Mouse (Mus musculus) c-Kit-positive CD71-positive TER-119-positive erythroid progenitor cells, embryonic 14.5 days (primary cell): ENCODE results near the gene Gkap1.

ENCODE experiments used
- DNase-seq: peaks from one replicate; pipeline ENCODE4 v3.0.0-alpha.2; 2013; ENCODE audit warnings: low spot score

Gene Gkap1

DNA sequence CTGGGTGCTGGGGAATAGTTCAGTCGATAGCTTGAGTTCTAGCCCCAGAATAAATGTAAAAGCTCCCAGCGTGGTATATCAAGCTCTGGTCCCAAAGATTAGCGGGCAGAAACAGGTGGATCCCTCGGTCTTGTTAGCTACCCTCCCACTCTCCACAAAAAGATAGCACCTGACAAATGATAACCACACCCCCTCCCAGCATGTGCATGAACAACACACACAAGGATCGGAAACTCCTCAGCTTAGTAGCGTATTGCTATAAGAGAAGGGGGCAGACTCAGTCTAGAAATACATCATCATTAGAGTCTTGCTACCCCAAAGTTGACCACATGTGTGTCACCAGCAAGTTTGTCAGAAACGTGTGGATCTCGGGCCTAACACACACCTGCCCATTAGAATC lies at the start of gene Gkap1:
Gkap1 (minus strand) TSS at position 101 of the 400 bp plus-strand sequence.
- no peak for DNase-seq

DNA sequence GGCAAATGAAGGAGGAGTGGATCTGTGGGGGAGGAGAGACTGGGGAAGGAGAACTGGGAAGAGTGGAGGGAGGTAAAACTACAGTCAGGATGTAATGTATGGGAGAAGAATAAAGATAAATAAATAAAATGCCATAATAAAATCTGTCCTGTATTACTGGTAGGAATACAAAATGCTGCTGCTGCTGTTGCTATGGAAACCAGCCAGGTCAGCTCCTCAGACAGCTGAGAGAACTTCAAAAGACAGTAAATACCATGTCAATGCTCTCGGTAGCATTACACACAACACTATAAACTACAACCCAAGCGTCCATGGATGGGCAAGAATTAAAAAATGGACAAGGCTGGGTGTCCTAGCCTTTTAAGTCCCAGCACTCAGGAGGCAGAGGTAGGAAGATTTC lies 42.3 kb upstream of the Gkap1 start:
- DNase-seq: no peak

DNA sequence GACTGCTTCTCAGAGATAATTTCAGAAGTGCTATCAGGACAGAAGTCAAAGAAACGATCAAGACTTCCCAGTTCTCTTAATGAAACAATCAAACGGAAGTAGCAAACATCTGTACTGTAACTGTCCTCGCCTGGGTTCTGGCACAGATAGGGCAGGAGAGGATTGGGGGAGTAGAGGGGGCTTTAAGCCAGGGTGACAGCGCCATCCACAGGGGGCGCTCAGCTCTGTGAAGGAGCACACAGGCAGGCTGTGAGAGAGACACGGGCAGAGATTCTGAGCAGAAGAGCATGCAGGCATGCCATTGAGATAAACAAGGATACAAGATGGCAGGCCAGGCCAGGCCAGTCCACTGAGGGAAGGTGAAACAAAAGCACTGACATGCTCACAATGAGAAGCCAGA lies 39.5 kb upstream of the Gkap1 start:
- DNase-seq: no peak

DNA sequence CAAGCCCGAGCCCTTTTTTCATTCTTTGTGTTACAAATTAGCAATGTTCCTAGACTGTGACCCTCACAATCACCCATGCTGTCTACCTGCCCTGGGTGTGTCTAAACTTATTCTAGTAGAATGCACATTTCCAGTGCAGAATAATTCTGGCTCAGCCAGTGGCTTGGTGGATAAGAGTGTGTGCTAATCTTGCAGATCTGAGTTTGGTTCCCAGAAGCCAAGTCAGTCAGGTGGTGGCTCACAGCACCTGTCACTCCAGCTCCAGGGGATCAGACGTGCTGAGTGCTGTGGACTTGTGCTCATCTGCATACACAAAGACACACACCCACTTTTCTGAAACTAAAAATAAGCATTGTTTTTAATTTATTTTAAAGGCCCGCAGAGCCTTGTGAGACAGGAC lies 38.3 kb upstream of the Gkap1 start:
- no peak for DNase-seq

DNA sequence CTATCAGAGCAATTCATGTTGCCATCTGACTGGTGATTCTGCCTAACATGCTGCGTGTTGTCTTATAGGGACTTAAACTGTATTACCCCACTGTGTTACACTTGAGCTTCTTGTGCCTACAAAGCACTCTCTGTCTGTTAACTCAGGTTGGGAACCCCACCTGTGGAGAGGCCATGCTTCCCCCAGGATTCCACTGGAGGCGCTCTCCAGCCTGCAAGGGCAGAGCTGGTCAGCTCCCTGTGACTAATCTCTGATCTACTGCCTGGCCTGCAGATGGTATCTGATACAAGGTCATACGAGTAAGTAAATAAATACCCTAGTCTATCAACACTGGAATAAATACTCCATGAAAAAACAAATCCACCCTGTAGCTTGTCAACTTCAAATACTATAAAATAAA lies 35.9 kb upstream of the Gkap1 start:
- no peak for DNase-seq

DNA sequence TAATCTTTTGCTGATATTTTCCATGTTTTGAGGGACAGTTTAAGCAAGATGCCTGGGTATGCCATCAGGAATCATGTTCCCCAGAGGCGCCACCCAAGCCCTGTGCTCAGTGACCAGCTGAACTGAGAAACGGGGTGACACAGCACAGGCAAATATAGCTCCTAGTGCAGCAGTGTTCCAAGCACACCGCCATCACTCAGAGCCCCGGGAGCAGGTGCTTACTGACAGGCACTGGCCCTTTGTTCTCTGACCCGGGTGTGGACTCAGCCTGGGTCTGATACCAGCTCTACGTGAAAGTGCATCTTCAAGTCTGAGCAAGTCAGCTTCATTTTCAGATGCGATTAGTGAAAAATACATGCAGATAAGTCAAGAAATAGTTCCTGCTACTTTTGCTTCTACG lies 34.0 kb upstream of the Gkap1 start:
- no peak for DNase-seq

DNA sequence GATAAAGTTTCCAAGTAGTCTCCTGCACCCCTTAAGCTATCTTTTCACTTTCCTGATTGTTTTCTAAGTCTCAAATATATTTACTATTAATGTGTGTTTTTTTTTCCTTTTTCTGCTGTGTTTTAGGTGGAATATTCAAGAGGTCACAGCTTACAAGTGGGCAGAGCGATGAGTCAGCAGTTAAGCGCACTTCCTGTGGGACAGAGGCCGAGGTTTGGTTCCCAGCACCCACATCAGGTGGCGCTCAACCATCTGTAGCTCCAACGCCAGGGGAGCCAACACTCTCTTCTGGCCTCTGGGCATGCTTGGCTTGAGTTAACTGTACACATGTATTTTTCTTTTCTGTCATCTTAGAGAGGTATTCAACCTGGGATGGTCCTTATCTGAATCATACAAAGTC lies 32.0 kb upstream of the Gkap1 start:
- DNase-seq: no peak

DNA sequence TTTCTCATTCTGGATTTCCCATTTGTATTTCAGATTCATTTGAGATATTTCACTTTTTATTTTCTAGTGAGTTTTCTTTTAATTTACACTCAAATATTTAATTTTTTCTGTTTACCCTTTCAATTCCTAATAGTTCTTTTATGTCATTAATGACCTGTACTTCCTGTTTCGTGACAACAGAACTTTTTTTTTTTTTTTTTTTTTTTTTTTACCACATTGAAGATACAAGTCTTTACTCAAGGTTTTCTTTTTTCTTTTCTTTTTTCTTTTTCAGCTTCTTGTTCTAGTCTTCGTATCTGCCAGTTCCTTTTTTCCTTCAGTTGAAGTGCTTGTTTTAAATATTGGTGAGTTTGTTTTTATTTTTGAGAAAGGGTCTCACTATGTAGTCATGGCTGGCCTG lies 29.7 kb upstream of the Gkap1 start:
- DNase-seq: no peak

DNA sequence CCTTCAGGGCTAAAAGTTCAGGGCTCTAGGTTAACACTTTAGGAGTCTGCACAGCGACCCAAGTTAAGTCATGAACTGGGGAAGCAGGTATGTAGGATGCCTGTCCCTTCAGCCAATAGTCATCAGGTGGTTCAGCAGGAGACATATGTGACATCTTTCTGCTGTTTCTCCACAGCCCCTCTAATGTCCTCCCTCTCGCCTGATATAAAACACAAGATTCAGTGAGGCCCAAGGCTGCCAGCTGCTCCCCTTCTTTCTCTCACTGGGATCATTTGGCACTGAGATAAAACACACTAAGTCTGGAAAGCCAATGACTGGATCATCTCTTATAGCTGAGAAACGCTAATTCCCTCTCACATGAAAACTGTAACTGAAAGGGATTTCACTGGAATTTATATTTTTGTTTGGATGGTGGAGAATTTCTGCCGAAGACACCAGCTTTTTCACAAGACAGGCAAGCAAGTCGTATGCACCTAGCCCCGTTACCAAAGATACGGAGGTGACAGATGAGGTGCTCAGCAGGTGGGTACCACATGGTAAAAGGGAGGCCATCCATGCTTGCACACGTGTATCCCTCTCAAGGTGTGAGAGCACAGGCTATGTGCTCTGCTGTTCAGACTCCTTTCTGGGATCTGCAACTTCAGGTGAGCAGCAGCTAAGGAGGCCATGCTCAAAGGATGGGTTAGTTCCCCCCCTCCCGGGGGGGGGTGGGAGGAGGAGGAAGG lies 27.1 kb upstream of the Gkap1 start:
- no peak for DNase-seq

DNA sequence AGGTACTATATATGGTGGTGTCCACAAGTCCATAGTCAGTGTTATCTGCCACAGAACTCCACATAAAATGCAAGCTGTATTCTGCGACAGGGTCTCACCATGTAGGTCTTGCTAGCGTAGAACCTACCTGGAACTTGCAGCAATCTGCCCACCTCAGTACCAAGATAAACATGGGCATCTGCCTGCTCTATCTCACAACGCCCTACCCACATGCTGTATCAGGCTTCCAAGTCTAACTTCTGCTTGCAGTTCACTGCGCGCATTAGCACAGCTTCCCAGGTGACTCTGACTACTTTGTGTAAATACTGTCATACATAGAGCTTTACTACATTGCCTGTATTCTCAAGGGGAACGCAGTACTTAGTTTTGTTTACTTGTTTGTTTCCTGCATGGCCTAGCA lies 26.5 kb upstream of the Gkap1 start:
- DNase-seq: no peak

DNA sequence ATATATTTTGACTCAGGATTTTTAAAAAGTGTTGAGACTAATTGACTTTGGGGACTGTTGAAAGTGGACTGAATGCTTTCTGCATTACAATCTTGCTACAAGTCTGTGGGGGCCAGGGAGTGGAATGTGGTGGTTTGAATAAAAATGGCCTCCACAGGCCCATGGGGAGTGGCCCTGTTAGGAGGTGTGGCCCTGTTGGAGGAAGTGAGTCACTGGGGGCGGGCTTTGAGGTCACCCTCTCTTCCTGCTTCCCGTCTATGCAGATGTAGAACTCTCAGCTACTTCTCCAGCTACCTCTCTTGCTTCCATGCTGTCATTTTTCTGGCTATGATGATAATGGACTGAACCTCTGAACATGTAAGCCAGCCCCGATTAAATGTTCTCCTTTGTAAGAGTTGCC lies 23.3 kb upstream of the Gkap1 start:
- DNase-seq: no peak

DNA sequence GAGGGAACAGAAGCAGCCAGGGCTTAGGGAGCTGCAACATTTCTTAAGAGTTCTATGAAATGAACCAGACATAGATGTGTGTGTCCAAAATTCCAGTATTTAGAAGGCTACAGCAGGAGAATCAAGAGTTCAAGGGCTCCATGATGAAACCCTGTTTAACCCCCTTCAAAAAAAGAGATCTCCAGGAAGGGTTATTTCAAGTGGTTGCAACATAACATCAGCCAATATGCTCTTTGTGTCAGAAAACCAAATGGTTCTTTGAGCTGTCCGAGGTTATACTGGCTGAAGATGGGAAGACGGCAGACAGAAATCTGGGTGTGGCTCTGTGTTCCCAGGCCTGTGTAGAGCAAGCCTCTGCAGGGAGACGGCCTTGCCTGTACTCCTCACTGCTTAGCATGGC lies 20.1 kb upstream of the Gkap1 start:
- DNase-seq: no peak

DNA sequence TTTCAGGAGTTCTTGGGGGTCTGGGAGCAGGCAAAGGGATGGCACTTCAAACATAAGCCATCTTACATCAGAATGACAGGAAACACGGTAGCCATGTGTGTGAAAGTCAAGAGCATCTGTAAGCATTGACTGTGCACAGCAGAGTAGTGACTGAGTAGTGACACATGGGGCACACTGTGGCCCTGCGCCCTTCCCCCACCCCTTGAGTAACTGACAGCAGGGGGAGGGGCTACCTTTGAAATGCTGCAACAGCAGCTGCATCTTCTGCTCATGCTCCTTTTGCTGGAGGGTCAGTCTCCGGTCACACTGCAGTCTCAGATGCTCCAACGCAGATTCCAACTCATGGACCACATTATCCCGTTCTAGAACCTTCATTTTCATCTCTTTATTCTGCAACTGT lies 17.3 kb upstream of the Gkap1 start:
- no peak for DNase-seq

DNA sequence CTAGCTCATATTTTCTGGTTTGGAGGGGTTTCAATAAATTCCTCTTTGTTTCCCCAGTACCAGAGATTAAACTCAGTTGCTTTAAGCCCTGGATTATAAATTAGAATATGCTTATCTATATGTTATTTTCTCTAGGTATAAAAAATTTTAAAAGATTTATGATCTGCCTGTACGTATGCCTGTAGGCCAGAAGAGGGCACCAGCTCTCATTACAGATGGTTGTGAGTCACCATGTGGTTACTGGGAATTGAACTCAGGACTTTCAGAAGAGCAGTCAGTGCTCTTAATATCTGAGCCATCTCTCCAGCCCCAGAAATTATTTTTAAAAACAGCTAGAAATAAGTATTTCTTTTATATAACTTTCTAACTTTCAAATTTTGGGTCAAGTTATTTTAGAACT lies 13.8 kb upstream of the Gkap1 start:
- no peak for DNase-seq

DNA sequence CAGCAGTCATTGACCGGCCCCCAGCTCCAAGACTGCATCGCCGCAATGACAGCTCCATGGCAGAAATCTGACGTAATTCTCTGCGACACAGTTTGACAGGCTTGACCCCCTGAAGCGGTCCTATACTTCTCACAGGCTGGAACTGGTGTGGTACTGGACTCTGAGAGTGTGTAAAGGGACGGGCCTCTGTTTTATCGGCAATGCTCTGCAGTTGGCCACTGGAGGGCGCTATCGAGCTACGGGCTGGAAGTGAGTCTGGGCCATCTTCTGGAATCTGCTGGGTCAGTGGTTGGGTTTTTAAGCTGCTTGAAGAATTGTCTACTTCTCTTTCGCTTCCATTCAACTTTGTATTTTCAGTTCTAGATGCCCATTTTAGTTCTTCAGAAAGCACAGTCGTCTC lies 12.3 kb upstream of the Gkap1 start:
- peak; percentile 75 for DNase-seq

DNA sequence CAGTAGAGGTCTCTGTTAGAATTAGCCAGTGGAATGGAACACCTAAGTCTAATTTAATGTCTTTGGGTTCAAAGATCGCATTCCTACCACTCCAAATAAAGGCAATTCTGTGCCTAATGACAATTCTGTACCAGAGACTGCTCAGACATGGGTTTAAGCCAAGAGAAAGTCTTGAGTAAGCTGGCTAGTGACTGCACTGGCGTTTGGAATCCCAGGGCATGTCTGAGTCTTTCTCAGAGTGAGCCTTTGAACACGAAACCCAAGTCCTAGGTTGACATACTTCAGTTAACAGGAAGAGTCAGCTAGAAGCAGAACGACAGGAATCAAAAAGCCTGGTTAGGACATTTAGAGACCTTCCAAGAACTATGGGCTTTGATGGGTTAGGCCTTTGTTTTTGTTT lies 8.0 kb upstream of the Gkap1 start:
- no peak for DNase-seq

DNA sequence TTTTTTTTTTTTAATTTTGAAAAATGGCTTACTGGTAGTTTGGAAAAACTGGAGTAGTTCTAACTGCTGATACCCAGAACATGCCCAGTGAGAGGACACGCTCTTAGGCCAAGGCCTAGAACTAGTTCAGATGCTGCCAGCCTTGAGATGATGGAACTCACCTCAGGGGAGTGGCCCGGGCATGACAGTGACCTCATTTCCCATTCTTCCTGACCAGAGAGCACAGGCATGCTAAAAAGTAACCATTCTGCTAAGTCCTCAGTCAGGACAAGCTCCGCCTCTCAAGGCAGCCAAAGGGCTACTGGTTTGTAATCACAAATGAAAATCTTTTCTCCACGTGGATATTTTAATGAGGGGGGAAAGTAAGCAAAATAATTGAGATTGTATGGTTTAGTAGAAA lies 6.4 kb upstream of the Gkap1 start:
- DNase-seq: no peak

DNA sequence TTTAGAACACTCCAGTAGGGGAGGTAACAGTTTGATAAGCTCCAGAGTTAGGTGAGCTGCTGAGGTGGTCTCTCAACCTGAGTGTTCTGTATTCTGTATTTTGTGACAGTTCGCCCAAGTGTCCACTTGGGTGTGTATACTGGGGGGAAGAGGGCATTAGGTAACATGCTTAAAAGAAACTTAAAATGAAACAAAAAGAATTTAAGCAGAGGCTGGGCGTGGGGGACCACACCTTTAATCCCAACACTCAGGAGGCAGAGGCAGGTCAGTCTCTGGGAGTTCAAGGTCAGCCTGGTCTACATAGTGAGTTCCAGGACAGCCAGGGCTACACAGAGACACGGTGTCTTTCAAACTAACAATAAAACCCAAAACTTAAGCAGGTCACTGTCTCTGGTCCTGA lies 5.0 kb upstream of the Gkap1 start:
- no peak for DNase-seq

DNA sequence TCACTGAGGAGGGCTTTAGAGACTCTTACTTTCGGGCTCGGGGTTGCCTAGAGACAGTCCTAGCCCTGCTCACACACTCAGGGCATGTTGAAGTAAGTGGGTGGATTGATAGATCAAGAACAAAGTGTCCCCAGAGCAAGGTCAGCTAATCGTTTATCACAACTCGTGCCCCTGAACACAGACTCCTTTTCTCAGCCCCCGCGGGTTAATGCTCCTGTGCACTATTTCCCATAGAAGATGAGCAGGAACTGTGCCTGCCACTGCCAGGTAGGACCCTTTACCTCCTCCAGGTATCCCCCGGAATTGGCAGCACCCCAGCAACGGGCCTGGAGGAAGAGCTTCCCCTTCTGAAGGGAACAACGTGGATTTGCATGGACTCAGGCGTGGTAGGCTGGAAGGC lies 757 bp upstream of the Gkap1 start:
- DNase-seq: no peak

DNA sequence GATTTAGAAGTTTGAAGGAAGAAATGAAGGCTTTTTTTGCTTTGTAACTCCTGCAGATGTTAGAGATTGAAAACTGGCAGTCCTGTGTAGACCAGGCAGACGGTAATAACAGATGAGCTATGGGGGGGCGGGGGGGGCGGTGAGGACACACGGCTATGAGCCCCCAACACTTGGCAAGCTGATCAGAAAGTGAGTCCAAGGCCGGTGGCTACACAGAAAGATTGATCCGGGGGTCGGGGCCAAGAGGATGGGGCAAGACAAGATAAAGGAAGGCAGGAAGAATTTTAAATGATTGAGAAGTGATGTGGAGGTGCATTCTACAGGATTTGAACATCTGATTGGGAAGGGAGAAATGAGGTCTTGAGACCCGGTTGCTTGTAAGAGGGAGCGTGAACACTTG lies 423 bp downstream of the Gkap1 start:
- no peak for DNase-seq

DNA sequence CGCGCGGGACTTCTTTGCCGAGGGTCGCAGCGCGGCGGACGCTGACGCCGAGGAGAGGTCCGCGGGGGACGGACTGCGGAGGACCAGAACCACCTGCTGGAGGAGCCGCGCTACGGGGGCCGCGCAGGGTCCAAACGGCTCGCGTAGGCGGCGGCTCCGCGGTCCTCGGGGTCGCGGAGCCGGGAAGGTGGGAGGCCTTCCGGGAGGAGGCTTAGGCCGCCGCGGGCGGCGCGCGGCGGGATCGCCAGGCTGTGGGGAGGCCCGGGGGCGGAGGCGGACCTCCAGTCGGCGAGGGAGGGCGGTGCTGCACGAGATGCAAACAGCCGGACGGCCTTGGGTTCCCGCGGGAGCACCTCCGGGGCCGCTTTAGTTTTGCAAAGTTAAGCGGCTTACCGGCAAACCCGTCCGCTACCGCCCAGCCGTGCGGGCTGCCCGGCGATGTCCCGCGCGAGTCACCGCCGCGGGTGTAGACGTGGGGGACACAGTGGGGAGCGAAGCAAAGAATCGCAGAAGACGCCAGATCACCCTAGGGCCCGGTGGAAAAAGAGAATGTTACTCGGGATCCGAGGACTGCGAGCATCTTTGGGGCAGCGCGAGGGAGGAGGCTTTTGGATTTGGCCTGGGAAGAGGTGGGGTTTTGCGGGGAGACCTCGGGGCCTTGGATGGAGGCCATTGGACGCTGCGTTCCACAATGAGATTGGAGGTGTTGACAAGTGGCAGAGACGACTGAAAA lies 1.1 kb downstream of the Gkap1 start:
- peak; percentile 28 for DNase-seq

DNA sequence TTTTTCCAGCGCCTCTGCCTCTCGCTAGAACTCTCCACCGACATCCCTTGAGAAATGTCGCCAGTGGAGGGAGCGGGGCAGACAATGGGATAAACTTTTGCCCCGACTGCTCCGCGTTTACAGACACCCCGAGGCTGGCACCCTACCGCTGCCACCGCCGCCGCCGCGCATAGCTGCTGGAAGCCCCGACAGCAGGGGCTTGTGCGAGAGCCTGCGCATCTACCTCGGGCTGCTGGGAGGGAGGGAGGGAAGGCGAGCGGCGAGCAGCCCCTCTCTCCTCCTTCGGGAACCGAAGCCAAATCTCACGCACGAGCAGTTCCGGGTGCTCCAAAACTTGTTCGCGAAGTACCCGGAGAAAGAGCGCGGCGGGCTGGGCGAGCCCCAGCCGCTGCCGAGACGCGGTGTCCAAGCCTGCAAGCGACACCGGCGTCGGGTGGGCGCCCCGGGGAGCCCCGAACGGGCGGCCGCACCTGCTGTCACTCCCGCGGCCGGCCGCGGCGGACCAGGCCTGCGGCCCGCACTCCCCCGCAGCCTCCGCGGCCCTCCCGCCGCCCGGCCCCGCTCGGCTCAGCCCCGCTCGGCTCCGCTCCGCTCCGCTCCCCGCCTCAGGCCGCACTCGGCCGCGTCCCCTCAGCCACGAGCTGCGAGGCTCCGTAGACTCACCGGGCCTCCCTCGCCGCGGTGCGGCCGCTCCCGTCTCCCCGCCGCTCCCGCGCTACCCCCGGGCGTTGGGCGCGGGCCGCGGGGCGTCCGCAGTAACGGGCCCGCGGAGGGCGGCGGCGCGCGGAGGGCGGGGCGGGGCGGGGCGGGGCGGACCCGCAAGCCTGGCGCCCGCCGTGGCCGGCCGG lies 1.9 kb downstream of the Gkap1 start:
- DNase-seq: no peak

DNA sequence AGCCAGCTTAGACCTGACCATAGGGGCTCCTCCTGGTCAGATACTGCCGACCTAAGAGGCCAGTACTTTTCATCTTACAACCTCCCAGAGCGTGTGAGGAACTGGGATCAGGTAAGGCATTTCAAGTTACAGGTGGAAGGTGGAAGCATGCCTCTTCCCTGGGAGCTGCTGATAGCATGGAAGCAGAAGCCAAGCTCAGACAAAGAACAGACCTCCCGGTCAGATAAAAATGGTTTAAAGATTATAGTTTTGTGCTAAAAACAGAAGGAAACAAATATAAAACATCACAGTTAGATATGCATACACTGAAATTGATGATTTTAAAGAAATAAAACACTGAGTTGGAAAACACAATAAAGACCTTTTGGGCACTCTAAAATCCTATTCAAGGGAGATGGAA lies 8.6 kb downstream of the Gkap1 start:
- DNase-seq: no peak
